Mouse (Mus musculus): ENCODE measurements around the gene Zcchc4.

The Zcchc4 gene

DNA sequence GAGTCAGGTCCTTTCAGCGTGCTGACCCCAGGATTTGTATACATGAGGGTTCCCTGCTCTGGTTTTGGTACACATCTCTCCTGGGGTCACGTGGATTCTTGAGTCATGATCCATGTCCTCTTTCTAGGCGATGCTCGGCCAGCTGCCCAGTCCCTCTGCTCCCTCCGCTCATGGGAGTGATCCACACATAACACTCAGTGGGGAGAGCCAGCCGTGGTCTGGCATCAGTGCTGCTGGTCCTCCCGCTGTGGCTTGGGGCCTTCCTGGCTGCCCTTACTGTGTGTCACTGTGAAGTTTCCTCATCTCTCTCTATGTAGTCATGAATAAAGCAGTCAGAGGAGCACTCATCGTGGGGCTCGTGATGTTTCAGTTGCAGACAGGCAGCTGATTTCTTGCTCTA lies 18.9 kb downstream of the Zcchc4 start:
- no peak for DNase-seq (ENCODE audit: low spot score)

DNA sequence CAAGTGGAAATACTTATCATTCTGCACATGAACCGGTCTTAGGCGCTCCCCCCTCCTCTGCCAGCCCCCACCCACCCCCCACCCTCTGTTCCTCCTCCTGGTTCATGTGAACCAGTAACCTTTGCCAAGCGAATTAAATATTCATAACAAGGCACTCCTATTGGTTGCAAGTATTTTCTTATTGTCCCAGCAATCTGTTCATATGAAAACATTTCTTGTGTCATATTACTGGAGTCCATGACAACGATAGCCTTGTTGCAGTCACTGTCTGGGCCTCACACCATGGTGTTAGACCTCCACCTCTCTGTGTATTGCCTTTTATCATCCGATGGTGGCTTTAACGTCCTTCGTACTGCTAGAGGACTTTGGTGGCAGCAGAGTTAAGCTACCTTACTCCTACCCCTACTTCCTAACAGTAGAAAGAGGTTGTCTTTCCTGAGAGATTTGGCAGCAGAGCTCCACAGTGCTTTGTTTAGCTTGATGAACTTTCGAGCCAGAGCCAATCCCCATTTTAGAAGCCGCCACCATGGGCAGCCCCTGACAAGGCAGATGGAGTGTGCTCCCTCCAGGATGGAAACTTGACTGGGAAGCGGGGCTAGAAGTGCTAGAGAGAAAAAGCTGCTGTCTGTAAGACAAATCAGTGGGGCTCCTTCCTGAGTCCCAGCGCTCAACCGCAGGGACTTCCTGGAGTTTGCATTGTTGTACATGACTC lies 24.2 kb downstream of the Zcchc4 start:
- no peak for DNase-seq (ENCODE audit: low spot score)

GRCm38 (mm10) chr5:52805801-52806200 lies 30.6 kb downstream of the Zcchc4 start:
- DNase-seq (ENCODE audit: low spot score), result no peak

GRCm38 (mm10) chr5:52806349-52806748 lies 31.1 kb downstream of the Zcchc4 start:
- DNase-seq (ENCODE audit: low spot score), result no peak

GRCm38 (mm10) chr5:52807030-52807429 lies 31.8 kb downstream of the Zcchc4 start:
- DNase-seq (ENCODE audit: low spot score), result no peak

DNA sequence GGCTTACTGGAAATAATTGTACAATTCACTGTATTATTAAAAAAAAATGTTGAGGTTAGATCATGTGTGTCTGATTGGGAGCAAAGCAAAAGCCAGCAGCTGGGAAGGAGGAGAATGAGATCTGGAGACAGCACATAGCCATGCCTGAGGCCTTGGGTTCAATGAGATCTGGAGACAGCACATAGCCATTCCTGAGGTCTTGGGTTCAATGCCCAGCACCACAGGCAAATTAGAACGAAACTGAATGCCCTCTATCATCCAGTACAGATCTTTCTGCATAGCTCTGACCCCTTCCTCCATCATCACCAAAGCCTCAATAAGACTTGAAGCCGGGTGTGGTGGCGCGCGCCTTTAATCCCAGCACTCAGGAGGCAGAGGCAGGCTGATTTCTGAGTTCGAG lies 35.2 kb downstream of the Zcchc4 start:
- DNase-seq (ENCODE audit: low spot score), result no peak

- DNase-seq (ENCODE audit: low spot score), result no peak
These were observed 35.8 kb downstream of the Zcchc4 start for GRCm38 (mm10) chr5:52811056-52811455.

DNA sequence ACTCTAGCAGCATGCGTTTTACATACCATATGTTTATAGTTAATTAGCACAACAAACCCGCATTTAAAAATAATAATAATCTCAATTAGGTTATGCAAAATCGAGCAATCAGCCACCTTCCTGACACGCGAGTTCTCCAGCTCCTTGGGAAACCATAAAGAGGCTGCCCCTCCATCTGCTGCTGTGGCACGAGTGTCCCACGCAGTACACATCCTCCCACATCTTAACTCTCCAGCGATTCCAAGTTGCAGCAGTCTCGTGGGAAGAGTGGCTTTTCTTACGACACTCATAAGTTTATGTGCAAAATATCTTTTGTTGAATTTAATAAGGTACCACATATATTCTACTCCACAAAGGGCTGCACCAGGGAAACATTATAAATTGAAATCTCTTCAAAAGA lies 37.2 kb downstream of the Zcchc4 start:
- DNase-seq (ENCODE audit: low spot score), result no peak

GRCm38 (mm10) chr5:52813312-52813711 lies 38.1 kb downstream of the Zcchc4 start:
- no peak for DNase-seq (ENCODE audit: low spot score)

DNA sequence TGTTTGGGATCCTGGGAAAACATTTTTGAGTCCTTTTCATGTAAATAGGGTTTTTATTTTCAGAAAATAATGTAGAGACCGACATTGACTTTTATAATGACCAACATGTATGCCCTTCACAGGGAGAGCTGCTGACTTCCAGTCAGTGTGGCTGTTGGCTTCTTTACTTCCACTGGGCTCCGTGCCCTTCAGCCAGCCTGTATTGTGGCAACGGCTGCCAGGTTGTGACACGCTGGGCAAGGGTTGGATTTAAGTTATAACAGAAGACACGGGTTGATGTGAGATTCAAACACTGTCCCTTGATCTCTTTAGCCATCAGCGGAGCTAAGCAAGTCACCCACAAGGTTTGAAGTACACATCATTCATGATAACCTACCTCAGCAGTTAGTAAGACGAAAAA lies 43.5 kb downstream of the Zcchc4 start:
- DNase-seq (ENCODE audit: low spot score), result no peak

DNA sequence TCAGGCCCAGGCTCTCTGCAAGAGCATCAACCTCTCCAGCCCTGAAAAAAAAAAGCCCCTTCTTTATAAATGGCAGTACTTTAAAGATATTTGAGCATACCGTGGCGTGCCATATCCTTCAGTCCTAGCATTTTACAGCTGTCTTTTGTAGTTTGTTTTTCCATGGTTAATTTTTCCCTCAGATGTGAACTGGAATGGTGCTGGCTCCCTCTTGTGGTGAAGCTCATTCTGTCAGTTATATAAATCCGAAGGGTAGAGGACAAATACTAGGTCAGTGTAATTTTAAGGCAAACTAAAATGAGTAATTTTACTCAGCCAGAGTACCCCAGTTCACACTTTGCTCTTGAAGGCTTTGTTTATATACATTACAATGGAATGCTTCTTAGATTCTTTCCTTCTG lies 46.5 kb downstream of the Zcchc4 start:
- no peak for DNase-seq (ENCODE audit: low spot score)

- DNase-seq (ENCODE audit: low spot score), result no peak
These were observed 52.7 kb downstream of the Zcchc4 start for GRCm38 (mm10) chr5:52827923-52828322.

DNA sequence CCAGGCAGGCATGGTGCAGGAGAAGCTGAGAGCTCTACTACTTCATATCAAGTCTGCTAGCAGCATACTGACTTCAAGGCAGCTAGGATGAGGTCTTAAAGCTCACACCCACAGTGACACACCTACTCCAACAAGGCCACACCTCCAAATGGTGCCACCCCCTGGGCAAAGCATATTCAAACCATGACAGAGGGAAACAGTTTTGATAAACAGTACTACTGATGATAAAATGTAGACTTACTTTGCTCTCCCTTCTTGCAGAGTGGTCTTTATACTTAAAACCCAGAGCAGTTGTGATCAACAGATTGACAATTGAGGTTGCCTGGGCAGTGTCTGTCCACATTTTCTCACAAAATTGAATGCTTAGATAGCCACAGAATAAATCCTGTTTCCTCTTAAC lies 57.8 kb downstream of the Zcchc4 start:
- DNase-seq (ENCODE audit: low spot score), result peak; percentile 45

DNA sequence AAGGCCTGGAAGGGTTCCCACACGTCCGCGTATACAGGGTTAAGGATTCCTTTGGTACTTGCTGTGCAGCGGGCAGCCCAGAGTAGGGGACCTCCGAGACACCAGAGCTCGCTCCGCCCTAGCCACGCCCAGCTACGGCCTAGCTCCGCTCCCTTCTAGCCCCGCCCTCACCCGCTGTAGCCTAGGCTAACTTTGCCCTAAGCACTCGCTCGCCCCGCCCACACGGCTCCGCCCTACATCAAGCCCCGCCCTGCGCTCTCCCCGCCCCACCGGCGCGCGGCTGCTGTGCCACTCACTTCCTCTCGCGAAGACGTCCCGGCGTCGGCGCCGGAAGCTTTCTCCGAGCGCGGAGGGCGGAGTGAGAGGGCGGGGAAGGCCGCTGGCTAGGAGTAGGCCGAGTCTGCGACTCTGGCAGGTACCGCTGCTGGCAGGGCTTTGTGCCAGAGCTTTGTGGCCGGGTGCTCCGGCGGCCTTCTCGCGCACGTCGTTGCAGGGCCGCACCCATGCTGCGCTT lies 58.6 kb downstream of the Zcchc4 start, which contains the start of gene Anapc4:
TSS of gene Anapc4 (plus strand) at position 252 of the 514 bp plus-strand sequence.
- peak; percentile 100 for DNase-seq (ENCODE audit: low spot score)

- no peak for DNase-seq (ENCODE audit: low spot score)
These were observed 59.2 kb downstream of the Zcchc4 start for GRCm38 (mm10) chr5:52834386-52834785.

DNA sequence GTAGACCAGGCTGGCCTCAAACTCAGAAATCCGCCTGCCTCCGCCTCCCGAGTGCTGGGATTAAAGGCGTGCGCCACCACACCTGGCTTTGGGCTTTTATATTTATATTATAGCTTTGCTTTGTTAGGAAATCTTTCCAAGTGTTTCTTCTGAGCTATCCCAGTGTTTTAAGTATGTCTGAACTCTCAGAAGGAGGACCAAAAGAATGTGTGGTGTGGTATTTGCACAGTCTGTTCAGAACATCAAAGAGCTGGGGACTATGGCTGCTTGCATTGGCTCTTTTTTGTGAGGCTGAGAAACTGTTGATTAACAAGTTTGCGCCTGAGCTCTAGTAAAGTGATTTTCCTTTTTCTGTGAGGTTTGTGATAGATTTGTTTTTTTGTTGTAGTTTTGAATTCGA lies 69.1 kb downstream of the Zcchc4 start:
- no peak for DNase-seq (ENCODE audit: low spot score)

DNA sequence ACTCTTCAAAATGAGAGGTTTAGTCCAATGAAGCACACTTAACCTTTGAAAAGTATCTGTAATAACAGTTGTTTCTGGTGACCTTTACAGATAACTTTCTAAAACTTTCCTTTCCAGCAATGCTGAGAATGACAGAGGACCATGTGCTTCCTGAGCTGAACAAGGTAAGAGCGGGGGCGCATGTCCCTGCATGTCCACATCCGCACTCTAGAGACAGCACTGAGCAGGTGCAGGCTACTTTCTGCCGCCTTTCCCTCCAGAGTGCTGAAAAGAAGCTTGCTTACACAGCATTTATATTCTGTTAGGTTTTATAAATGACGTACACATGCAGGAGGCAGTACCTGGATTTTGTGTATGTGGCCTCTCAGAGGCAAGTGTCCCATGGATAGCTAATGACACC lies 80.5 kb downstream of the Zcchc4 start:
- no peak for DNase-seq (ENCODE audit: low spot score)

GRCm38 (mm10) chr5:52864446-52864845 lies 89.2 kb downstream of the Zcchc4 start:
- DNase-seq (ENCODE audit: low spot score), result no peak

DNA sequence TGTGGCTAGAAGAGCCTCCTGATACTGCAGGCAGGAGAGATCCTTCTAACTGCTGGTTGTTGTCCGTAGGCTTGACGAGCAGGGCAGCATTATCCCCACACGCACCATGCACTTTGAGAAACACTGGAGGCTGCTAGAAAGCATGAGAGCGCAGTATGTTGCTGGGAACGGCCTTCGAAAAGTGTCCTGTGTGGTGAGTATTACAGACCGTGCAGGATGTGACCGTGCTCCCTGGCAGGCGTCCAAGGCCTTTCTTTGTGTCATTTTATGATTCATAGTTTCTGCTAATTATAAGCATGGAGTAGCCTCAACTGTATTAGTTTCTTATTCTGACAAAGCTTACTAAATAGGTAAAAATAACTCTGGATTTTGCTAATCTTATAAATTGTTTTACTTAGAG lies 90.6 kb downstream of the Zcchc4 start:
- DNase-seq (ENCODE audit: low spot score), result no peak

DNA sequence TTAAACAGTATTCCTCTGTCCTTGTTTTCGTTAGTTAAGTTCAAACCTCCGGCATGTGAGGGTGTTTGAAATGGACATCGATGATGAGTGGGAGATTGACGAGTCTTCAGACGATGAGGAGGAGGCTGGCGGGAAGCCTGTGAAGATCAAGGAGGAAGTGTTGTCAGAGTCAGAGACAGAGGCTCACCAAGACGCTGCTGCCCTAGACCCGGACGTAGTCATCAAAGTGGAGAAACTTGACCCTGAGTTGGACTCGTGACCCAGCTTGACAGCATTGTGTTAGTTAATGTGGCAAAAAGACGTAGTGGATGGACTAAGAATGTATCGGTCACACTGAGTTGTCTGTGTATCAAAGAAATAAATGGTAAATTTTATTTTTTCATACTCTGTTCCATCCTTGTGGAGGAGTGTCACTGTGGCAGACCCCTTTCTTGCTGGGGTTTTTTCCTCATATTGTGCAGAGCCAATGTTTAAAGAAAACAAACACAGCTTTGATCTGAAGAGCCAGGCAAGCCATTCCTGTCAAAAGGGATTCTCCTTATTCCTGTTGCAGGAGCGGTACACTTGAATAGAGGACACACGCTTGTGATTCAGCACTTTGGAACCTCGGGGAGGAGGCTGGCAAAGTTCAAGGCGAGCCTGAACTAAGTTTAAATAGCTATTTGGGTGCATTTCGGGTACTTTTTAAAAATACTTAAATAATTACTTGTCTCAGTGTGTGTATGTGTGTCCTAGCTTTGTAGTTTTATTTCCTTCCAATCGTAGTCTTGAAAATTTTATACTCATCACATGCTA lies 91.3 kb downstream of the Zcchc4 start:
- no peak for DNase-seq (ENCODE audit: low spot score)

- DNase-seq (ENCODE audit: low spot score), result no peak
These were observed 93.9 kb downstream of the Zcchc4 start for GRCm38 (mm10) chr5:52868918-52869703.

DNA sequence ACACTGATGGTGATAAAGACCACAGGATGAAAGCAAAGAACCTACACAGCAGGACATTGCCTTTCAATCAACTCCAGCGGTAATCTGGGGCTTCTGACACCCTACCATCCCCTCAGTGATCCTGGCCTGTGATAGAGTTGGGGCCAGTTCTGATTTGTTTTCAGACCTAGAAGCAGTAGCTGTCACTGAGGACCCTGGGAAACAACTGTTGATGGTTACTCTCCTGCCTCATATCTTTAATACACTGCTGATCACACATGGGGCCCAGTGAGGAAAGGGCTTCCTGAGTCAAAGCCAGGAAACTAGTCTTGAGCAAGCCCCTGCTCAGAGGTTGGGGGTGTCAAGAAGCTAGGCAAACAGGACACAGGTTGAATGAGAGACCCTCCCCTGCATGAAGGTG lies 96.3 kb downstream of the Zcchc4 start:
- DNase-seq (ENCODE audit: low spot score), result no peak

DNA sequence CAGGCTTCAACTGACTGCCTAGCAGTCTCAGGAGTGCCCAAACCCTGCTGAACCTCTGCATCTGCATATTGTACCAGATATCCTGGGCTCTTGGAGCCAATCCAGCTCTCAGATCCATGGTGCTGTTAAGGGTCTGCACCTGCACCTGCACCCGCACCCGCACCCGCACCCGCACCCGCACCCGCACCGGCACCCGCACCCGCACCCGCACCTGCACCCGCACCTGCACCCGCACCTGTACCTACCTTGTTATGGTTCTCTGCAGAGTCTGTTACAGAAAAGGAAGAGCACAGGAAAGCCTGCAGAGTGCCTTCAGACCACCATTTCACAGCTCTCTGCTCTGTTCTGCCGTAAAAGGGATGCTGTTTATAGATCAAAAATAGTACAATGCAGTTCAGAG lies 96.8 kb downstream of the Zcchc4 start:
- DNase-seq (ENCODE audit: low spot score), result no peak
